Mouse (Mus musculus) forebrain, embryonic 11.5 days (tissue): Measurements from ENCODE around the gene Gmeb1. TPM values are rescaled to one million over a fixed set of nuclear protein-coding genes. Genes with fewer than 3 reads are reported as not detected.

Experiments
- ATAC-seq: fragments of 200-750 bp; cut with Nextera tagmentation; replicated peaks from 2 replicates; pipeline ENCODE4 v1.8.0; 2017; ENCODE audit warnings: moderate TSS enrichment; ENCODE audit not compliant: low FRiP score
- DNase-seq: peaks from one replicate; pipeline ENCODE4 v3.0.0-alpha.2; 2017; ENCODE audit warnings: low spot score
- H3K27ac ChIP-seq: fragments of 300-500 bp; sonication (generic); 2 replicates; pipeline ENCODE4 v1.5.1; 2014; ENCODE audit warnings: low read depth, low read length
- H3K27me3 ChIP-seq: fragments of 300-500 bp; sonication (generic); 2 replicates; pipeline ENCODE4 v1.6.1; 2014; ENCODE audit warnings: mild to moderate bottlenecking, low read length, mixed read lengths; ENCODE audit not compliant: control insufficient read depth, insufficient read depth
- H3K36me3 ChIP-seq: fragments of 300-500 bp; sonication (generic); 2 replicates; pipeline ENCODE4 v1.6.1; 2014; ENCODE audit warnings: mild to moderate bottlenecking, low read length, moderate library complexity, mixed read lengths; ENCODE audit not compliant: control insufficient read depth, insufficient read depth
- H3K4me1 ChIP-seq: fragments of 300-500 bp; sonication (generic); replicated peaks from 2 replicates; pipeline ENCODE4 v1.6.1; 2014; ENCODE audit warnings: low read length, mixed read lengths; ENCODE audit not compliant: control insufficient read depth, insufficient read depth
- H3K4me2 ChIP-seq: fragments of 300-500 bp; sonication (generic); 2 replicates; pipeline ENCODE4 v1.6.1; 2014; ENCODE audit warnings: low read depth, mild to moderate bottlenecking, low read length, moderate library complexity, mixed read lengths; ENCODE audit not compliant: severe bottlenecking
- H3K4me3 ChIP-seq: fragments of 300-500 bp; sonication (generic); 2 replicates; pipeline ENCODE4 v1.5.1; 2014; ENCODE audit warnings: low read depth, low read length
- H3K9ac ChIP-seq: fragments of 300-500 bp; sonication (generic); 2 replicates; pipeline ENCODE4 v1.6.1; 2014; ENCODE audit warnings: low read length
- H3K9me3 ChIP-seq: fragments of 300-500 bp; sonication (generic); 2 replicates; pipeline ENCODE4 v1.6.1; 2016; ENCODE audit warnings: low read length, mixed read lengths; ENCODE audit not compliant: control insufficient read depth
- WGBS: fragments of 180-500 bp; shearing (Covaris S2); extraction: QIAGEN DNeasy Blood & Tissue Kit; methylation state at CpG from one replicate; pipeline ENCODE4 v1.1.7; 2014; 5-methylcytosine and 5-hydroxymethylcytosine counted together
- polyA plus RNA-seq: library from polyadenylated mRNA; unstranded; fragments of >200 nt; fragmentation: Nextera tagmentation; extraction: Ambion mirVana; gene quantifications from 2 replicates; pipeline ENCODE4 v1.2.1, GENCODE M21; 2014

Gene Gmeb1
- polyA plus RNA-seq, 1 experiment from 2014 or later: 45.4 TPM

DNA sequence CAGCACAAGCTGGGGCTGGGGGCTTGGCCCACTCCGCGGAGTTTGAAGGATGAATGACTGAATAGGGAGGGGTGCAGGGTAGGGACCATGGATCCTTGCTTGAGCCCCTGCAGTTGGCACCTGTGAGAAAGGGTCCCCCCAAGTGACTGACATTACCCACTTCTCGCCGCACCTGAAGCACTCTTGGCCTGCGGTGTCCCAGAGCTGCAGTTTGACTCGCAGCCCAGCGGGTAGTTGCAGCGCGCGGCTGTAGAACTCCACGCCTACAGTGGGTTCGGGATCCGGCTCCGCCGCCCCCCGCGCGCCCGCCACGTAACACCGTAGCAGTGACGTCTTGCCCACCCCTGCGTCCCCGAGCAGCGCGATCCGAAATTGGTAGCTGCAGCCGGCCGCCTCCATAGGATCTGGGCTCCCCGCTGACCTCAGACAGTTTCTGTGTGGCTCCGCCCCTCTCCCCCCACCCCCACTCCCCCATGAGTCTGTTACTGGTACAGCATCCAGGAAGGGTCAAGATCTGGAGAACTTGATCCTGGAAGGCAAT, 41.6 kb upstream of the Gmeb1 start, which contains the start of gene Rab42:
TSS of gene Rab42 (minus strand) at position 447 of the 541 bp plus-strand sequence.
- Histone ChIP-seq H3K27me3 (no peaks in the 10 kb centered on the region), H3K4me3 (peak within 1 kb of the TSS; percentile 40), H3K27ac (no peak within 1 kb of the TSS), H3K36me3 (no peaks in the 10 kb centered on the region), H3K9me3 (no peaks in the 10 kb centered on the region), H3K4me1 (peaks cover 3% of the 10 kb centered on the region; the same call in 1 of the 2 replicates), H3K4me2 (peak within 1 kb of the TSS; percentile 70), H3K9ac (peak within 1 kb of the TSS; percentile 59)
- DNase-seq (peak; percentile 81), ATAC-seq (peak; percentile 24)
- WGBS: 2% methylated on average over 30 of the region's 31 CpGs

DNA sequence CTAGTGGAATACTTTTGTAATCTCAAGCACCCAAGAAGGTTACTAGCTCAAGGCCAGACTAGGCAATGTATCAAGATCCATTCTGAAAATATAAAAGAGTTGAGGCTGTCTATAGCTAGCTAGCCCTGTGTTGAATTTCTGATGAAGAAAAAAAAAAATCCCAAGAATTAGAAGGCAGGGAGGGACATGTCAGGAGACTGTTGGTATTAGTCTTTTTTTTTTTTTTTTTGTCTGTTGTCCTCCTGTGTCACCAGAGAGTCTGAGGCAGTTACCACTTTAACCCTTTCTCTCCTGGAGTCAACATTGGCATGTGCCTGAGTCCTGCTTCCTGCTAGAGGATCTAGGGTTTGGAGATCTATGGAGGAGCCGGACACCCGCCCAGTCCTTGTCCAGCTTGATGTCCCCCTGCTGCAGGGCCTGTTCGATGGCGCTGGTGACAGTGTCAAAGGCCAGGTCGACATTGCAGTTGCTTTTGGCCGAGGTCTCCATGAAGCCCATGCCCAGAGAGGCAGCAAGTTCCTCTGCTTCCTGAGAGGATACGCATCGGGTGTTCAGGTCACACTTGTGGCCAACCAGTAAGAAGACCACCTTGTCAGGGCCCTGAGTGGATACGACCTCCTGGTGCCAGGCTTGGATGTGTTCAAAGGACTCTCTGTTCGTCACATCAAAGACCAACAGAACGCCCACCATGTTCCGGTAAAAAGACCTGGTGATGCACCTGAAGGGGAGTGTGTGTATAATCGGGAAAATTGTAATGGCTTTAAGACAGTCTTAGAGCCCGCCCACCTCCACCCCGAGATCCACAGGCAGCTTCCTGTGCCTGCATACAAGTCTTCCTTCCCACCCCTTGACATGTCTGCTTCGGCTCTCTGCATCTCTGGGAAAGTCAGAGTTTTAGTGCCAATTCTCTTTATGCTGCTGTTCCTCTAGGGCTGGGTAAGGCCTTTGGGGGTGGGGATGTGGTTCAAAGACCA, 40.9 kb upstream of the Gmeb1 start:
- Histone ChIP-seq H3K9ac (peak overlapping the region; percentile 59; the same call in 1 of the 2 replicates), H3K4me3 (peak overlapping the region; percentile 40)
- DNase-seq: no peak

DNA sequence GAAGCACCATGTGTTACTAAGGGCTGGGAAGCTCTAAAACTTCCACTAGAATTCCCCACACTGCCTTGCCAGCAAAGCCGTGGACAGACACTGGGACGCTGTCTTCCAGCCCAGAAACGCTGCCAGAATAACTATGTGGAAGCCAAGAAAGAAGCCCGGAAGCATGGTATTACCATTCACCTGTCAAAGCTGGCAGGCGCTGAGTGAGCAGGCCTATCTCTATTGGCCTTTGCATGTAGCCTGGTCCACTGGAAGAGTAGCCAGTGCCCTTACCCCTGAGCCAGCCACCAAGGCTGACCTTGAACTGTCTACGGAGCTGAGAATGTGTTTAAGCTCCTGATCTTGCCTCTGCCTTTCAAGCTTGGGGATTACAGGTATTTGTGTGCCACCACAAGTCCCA, 40.1 kb upstream of the Gmeb1 start:
- H3K9me3 ChIP-seq: no peaks in the 10 kb centered on the region
- H3K4me1 ChIP-seq: peaks cover 3% of the 10 kb centered on the region; the same call in 1 of the 2 replicates
- DNase-seq (no peak), ATAC-seq (no peak)
- no peaks in the 10 kb centered on the region for H3K36me3 ChIP-seq
- no peak overlapping the region for H3K4me3 ChIP-seq
- H3K9ac ChIP-seq: no peak overlapping the region
- no peak overlapping the region for H3K27ac ChIP-seq
- H3K4me2 ChIP-seq: no peak overlapping the region
- no peaks in the 10 kb centered on the region for H3K27me3 ChIP-seq
- 89% methylated on average over 6 of the region's 6 CpGs for WGBS

More for the DNA sequence above, 40.9 kb upstream of the Gmeb1 start:
- H3K36me3 ChIP-seq: no peaks in the 10 kb centered on the region
- no peak for ATAC-seq
- H3K9me3 ChIP-seq: no peaks in the 10 kb centered on the region
- no peak overlapping the region for H3K27ac ChIP-seq
- WGBS: 67% methylated on average over 16 of the region's 16 CpGs
- no peaks in the 10 kb centered on the region for H3K27me3 ChIP-seq
- peaks cover 3% of the 10 kb centered on the region; the same call in 1 of the 2 replicates for H3K4me1 ChIP-seq
- peak overlapping the region; percentile 70 for H3K4me2 ChIP-seq

DNA sequence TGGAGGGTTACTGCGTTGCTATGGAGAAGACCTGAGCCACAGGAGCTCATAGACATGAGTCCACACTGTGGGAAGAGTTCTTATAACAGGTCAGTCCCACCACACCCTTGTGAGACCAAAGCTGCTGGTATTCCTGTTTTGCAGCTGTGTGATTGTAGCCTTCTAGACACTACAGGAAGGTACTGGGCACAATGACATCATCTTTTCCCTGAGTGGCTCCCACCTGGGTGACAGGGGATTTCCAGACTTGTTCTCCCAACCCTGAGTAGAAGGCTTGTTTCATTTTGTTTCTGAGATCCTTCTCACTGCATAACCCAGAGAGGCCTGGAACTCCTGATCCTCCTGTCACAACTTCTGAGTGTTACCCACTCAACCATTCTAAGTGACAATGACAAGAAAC, 38.4 kb upstream of the Gmeb1 start:
- ATAC-seq (no peak), DNase-seq (no peak)
- no peak overlapping the region for H3K9ac ChIP-seq
- no peaks in the 10 kb centered on the region for H3K27me3 ChIP-seq
- H3K4me1 ChIP-seq: peaks cover 3% of the 10 kb centered on the region; the same call in 1 of the 2 replicates
- no peak overlapping the region for H3K4me2 ChIP-seq
- H3K4me3 ChIP-seq: no peak overlapping the region
- 91% methylated on average over 1 of the region's 1 CpGs for WGBS
- no peak overlapping the region for H3K27ac ChIP-seq
- no peaks in the 10 kb centered on the region for H3K9me3 ChIP-seq
- no peaks in the 10 kb centered on the region for H3K36me3 ChIP-seq

DNA sequence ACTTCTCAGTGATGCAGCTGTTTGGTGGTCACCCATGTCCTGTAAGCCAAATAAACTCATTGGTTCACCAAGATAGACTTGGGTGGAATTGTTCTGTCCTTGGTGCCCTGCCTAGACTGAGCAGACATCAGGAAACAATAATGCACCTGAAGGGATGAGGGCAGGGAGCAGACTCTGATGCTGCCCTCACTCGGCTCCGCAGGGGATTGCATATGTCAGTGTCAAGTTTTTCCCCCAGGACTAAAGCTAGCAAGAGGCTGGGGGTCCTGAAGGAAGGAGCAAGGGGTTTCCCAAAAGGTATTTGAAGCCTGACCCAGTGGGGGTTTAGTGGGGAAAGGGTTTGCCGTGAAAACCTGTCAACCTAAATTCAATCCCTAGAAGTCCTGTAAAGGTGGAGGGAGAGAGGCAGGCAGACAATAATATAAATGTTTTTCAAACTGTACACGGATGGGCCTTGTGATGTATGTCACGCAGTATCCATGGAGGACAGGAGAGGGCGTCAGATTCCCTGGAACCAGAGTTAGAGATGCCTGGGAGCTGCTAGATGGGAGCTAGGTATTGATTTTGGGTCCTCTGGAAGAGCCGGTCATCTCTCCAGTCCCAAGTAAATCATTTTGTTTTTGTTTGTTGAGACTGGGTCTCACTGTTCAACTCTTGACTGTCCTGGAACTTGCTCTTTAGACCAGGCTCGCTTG, 34.4 kb upstream of the Gmeb1 start:
- no peak overlapping the region for H3K9ac ChIP-seq
- no peak overlapping the region for H3K27ac ChIP-seq
- H3K4me1 ChIP-seq: no peaks in the 10 kb centered on the region
- peak; percentile 28 for DNase-seq
- no peaks in the 10 kb centered on the region for H3K27me3 ChIP-seq
- no peak overlapping the region for H3K4me2 ChIP-seq
- H3K9me3 ChIP-seq: peaks cover 3% of the 10 kb centered on the region
- 47% methylated on average over 8 of the region's 8 CpGs for WGBS
- ATAC-seq: no peak
- peaks cover 5% of the 10 kb centered on the region; the same call in 1 of the 2 replicates for H3K36me3 ChIP-seq
- H3K4me3 ChIP-seq: no peak overlapping the region

DNA sequence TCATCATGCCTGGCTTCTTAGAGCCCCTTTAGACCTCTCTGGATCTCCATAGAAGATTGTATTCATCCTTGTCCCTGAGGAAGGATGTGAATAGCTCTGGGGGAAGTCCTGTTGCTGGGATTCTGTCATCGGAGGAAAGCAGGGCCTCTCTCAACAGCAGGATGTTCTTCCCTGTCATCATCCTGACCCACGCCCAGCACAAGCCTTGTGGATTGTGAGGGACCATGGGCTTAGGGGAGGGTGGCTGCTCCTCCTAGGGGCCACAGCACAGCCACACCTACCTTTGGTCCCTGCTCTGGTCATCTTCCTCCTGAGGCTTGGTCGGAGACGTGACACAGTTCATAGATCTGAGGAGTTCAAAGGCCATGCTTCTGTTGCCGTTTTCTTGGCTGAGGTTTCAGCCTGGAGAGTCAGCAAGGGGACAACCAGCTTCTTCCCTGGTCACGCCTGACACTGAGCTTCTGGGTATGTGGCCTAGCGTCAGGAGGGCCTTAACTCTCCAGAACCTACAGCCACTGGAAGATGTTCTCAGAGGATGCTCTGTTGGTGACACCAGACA, 32.4 kb upstream of the Gmeb1 start:
- H3K4me2 ChIP-seq: no peak overlapping the region
- H3K4me1 ChIP-seq: no peaks in the 10 kb centered on the region
- WGBS: 85% methylated on average over 7 of the region's 7 CpGs
- no peak overlapping the region for H3K4me3 ChIP-seq
- peaks cover 3% of the 10 kb centered on the region for H3K9me3 ChIP-seq
- no peak for DNase-seq
- no peak for ATAC-seq
- H3K27ac ChIP-seq: no peak overlapping the region
- H3K9ac ChIP-seq: no peak overlapping the region
- no peaks in the 10 kb centered on the region for H3K27me3 ChIP-seq
- H3K36me3 ChIP-seq: peaks cover 5% of the 10 kb centered on the region; the same call in 1 of the 2 replicates

DNA sequence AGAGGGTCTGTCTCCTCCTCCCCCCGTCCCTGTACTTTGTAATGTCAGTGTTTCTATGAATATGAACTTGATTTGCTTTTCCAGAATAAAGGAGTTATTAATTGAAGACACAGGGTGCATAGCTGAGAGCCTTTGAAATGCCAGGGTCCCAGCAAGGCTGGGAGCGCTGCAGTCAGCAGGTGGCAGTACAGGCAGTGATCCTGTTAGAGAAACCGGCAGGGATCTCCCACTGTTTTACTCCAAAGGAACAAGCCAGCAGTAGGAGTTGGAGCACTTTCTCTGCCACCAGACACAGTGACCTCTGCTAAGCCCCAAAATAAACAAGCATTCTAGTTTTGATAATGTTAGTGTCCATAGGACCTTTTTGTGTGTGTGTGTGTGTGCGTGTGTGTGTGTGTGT, 31.6 kb upstream of the Gmeb1 start:
- Histone ChIP-seq H3K4me2 (no peak overlapping the region), H3K36me3 (peaks cover 5% of the 10 kb centered on the region; the same call in 1 of the 2 replicates), H3K4me3 (no peak overlapping the region), H3K9ac (no peak overlapping the region), H3K27me3 (no peaks in the 10 kb centered on the region), H3K27ac (no peak overlapping the region), H3K4me1 (no peaks in the 10 kb centered on the region), H3K9me3 (peaks cover 3% of the 10 kb centered on the region)
- DNase-seq (no peak), ATAC-seq (no peak)
- 50% methylated on average over 4 of the region's 4 CpGs for WGBS
